Mouse (Mus musculus) lung, embryonic 16.5 days (tissue): ENCODE data around the gene Rhd. TPM values are rescaled to one million over a fixed set of nuclear protein-coding genes. Genes with fewer than 3 reads are reported as not detected.
A peak's percentile ranks its signal among the peaks of the same experiment; 100 is the strongest.

Experiments used
- ATAC-seq: fragments of 200-750 bp; cut with Nextera tagmentation; 2 replicates; pipeline ENCODE4 v1.8.0; 2017; ENCODE audit warnings: low read depth, mild to moderate bottlenecking, moderate library complexity
- H3K27ac ChIP-seq: fragments of 300-500 bp; sonication (generic); 2 replicates; pipeline ENCODE4 v1.5.1; 2014; ENCODE audit warnings: mild to moderate bottlenecking, control low read depth, low read length
- H3K27me3 ChIP-seq: fragments of 300-500 bp; sonication (generic); 2 replicates; pipeline ENCODE4 v1.6.1; 2014; ENCODE audit warnings: low read depth, low read length, mixed read lengths; ENCODE audit not compliant: control insufficient read depth, insufficient read depth
- H3K36me3 ChIP-seq: fragments of 300-500 bp; sonication (generic); 2 replicates; pipeline ENCODE4 v1.6.1; 2014; ENCODE audit warnings: low read length; ENCODE audit not compliant: control insufficient read depth, insufficient read depth
- H3K4me1 ChIP-seq: fragments of 300-500 bp; sonication (generic); replicated peaks from 2 replicates; pipeline ENCODE4 v1.6.1; 2014; ENCODE audit warnings: low read length, mixed read lengths; ENCODE audit not compliant: control insufficient read depth, insufficient read depth
- H3K4me2 ChIP-seq: fragments of 300-500 bp; sonication (generic); 2 replicates; pipeline ENCODE4 v1.6.1; 2014; ENCODE audit warnings: low read depth, low read length, control low read depth
- H3K4me3 ChIP-seq: fragments of 300-500 bp; sonication (generic); 2 replicates; pipeline ENCODE4 v1.5.1; 2014; ENCODE audit warnings: mild to moderate bottlenecking, low read length, control low read depth
- H3K9ac ChIP-seq: fragments of 300-500 bp; sonication (generic); 2 replicates; pipeline ENCODE4 v1.6.1; 2014; ENCODE audit warnings: low read length, control low read depth
- H3K9me3 ChIP-seq: fragments of 300-500 bp; sonication (generic); 2 replicates; pipeline ENCODE4 v1.6.1; 2016; ENCODE audit warnings: low read length; ENCODE audit not compliant: control insufficient read depth
- WGBS: fragments of 180-500 bp; shearing (Covaris S2); extraction: QIAGEN DNeasy Blood & Tissue Kit; methylation state at CpG from one replicate; pipeline ENCODE4 v1.1.7; 2014; 5-methylcytosine and 5-hydroxymethylcytosine counted together
- polyA plus RNA-seq: library from polyadenylated mRNA; unstranded; fragments of >200 nt; fragmentation: Nextera tagmentation; extraction: Ambion mirVana; gene quantifications from 2 replicates; pipeline ENCODE4 v1.2.1, GENCODE M21; 2015

The Rhd gene
- polyA plus RNA-seq, 1 experiment from 2014 or later = 2.0 TPM

DNA sequence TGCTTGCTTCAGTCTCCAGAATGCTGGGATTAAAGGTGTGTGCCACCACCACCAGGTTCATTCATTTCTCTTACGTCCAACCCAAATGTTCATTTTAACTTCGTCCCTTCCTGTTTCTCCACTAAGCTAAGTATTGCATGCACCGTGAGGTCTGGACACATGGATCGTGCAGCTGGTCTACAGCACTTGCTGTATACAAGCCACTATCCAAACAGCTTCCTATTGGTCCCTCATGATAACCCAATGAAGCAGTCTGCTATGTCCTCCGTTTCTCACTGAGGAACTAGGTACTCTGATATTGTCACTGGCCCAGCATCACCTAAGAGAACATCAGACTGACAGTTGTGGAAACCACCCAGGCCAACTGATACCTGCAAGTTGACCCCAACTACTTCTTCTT lies 1.5 kb downstream of the Rhd start:
- 83% methylated on average over 5 of the region's 5 CpGs for WGBS
- H3K4me1 ChIP-seq = 0 out of 2 replicates have a peak, but pooled peaks cover 6% of the 10 kb centered on the region
- H3K9me3 ChIP-seq = no peaks in the 10 kb centered on the region
- H3K36me3 ChIP-seq = no peaks in the 10 kb centered on the region
- no peak for ATAC-seq
- H3K9ac ChIP-seq = no peak overlapping the region
- no peak overlapping the region for H3K27ac ChIP-seq
- H3K4me3 ChIP-seq = no peak overlapping the region
- H3K27me3 ChIP-seq = peaks cover 5% of the 10 kb centered on the region; the same call in 1 of the 2 replicates
- H3K4me2 ChIP-seq = no peak overlapping the region

DNA sequence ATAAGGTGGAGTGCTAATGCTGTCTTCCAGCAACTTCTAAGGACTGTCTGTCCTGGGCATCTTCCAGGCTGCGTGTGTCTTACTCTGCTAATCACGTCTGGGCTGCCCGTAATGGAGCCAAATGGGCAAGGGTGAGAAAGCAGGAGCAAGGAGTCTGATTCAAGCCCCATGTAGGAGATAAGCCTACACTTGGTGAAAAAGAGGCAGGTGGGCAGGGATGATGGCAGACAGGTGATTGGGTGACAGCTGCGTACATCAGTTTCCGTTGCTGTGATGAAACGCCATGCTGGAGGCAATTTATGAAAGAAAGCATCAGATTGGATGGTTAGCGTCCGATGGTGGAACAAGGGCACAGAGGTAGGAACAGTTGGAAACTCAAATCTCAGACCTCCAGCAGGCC lies 2.9 kb downstream of the Rhd start:
- Histone ChIP-seq H3K4me2 (no peak overlapping the region), H3K9ac (no peak overlapping the region), H3K27ac (no peak overlapping the region), H3K36me3 (no peaks in the 10 kb centered on the region), H3K4me1 (0 out of 2 replicates have a peak, but pooled peaks cover 6% of the 10 kb centered on the region), H3K4me3 (no peak overlapping the region), H3K9me3 (no peaks in the 10 kb centered on the region), H3K27me3 (peaks cover 5% of the 10 kb centered on the region; the same call in 1 of the 2 replicates)
- 91% methylated on average over 8 of the region's 8 CpGs for WGBS
- no peak for ATAC-seq

DNA sequence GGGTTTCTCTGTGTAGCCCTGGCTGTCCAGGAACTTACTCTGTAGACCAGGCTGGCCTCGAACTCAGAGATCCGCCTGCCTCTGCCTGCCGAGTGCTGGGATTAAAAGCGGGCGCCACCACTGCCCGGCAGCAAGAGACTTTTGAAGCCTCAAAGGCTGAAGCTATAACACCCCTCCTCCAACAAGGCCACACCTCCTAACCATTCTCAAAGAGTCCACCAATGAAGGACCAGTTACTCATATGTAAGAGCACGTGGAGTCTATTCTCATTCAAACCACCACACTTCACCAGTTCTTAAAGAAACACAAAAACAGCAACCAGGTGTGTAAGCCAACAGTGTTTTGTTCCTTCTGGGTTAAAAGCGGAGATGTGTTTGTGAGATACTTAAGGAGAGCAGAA lies 3.3 kb downstream of the Rhd start:
- Histone ChIP-seq H3K9me3 (no peaks in the 10 kb centered on the region), H3K4me1 (0 out of 2 replicates have a peak, but pooled peaks cover 6% of the 10 kb centered on the region), H3K4me2 (no peak overlapping the region), H3K9ac (no peak overlapping the region), H3K4me3 (no peak overlapping the region), H3K27me3 (peaks cover 5% of the 10 kb centered on the region; the same call in 1 of the 2 replicates), H3K36me3 (no peaks in the 10 kb centered on the region), H3K27ac (no peak overlapping the region)
- WGBS = 81% methylated on average over 8 of the region's 8 CpGs
- no peak for ATAC-seq

DNA sequence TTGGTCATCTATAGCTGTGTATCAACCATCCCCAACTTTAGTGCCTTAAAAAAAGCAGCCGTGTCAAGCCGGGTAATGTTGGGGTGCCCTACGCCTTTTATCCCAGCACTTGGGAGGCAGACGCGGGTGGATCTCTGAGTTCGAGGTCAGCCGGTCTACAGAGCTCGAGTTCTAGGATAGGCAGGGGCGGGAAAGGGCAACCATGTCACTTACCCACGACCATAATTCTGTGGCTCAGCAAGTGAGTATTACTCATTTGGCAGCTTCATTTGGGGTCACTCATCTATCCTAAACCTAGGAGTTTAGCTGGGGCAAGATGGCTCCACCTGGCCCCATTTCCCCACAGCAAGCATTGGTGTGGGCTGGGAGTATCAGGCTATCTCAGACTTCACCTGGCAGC lies 3.7 kb downstream of the Rhd start:
- peaks cover 5% of the 10 kb centered on the region; the same call in 1 of the 2 replicates for H3K27me3 ChIP-seq
- ATAC-seq = no peak
- H3K4me1 ChIP-seq = 0 out of 2 replicates have a peak, but pooled peaks cover 6% of the 10 kb centered on the region
- no peak overlapping the region for H3K4me2 ChIP-seq
- no peak overlapping the region for H3K9ac ChIP-seq
- 84% methylated on average over 10 of the region's 10 CpGs for WGBS
- no peak overlapping the region for H3K4me3 ChIP-seq
- H3K27ac ChIP-seq = no peak overlapping the region
- no peaks in the 10 kb centered on the region for H3K36me3 ChIP-seq
- H3K9me3 ChIP-seq = no peaks in the 10 kb centered on the region

- Histone ChIP-seq H3K27ac (no peak overlapping the region), H3K36me3 (no peaks in the 10 kb centered on the region), H3K4me2 (no peak overlapping the region), H3K27me3 (peaks cover 5% of the 10 kb centered on the region; the same call in 1 of the 2 replicates), H3K4me3 (no peak overlapping the region), H3K9me3 (no peaks in the 10 kb centered on the region), H3K9ac (no peak overlapping the region), H3K4me1 (0 out of 2 replicates have a peak, but pooled peaks cover 6% of the 10 kb centered on the region)
- 29% methylated on average over 8 of the region's 9 CpGs for WGBS
- ATAC-seq = no peak
Measured at GRCm38 (mm10) chr4:134868490-134868889, 4.2 kb downstream of the Rhd start.

DNA sequence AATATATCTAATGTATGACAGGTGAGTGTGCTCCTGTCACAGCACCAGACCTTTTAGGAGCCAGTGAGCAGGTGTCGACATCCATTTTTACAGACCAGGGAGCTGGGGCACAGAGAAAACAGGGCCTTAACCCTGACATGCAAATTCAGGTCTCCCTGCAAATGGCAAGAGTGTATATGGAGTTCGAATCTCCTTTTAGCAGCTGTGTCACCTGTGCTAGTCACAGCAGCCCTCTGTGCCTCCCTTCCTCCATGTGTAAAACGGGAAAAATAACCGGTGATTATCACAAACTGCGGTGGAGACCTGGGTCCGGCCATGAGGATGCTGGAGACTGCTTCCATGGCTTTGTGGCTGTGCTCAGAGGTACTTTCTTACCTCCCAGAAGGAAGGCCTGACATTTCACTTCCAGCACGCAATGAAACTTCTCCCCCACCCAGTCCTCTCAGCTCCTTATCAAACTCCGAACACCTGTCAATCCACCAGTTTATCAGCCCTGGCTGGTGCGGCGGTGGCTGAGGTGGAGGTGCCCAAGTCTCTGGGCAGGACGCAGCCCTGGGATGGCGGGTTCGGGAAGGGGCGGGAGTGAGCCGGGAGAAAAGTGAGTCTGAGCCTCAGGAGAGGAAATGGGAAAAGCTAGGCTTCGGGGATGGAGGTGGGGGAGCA lies 4.9 kb downstream of the Rhd start:
- no peak overlapping the region for H3K27ac ChIP-seq
- H3K27me3 ChIP-seq = peaks cover 5% of the 10 kb centered on the region; the same call in 1 of the 2 replicates
- H3K4me2 ChIP-seq = 0 out of 2 replicates have a peak overlapping the region, but pooled peaks have one; percentile 22
- 9% methylated on average over 16 of the region's 16 CpGs for WGBS
- H3K9ac ChIP-seq = peak overlapping the region; percentile 30
- H3K4me3 ChIP-seq = no peak overlapping the region
- 0 out of 2 replicates have a peak, but pooled peaks cover 6% of the 10 kb centered on the region for H3K4me1 ChIP-seq
- no peaks in the 10 kb centered on the region for H3K9me3 ChIP-seq
- H3K36me3 ChIP-seq = no peaks in the 10 kb centered on the region
- ATAC-seq = peak; percentile 27; the same call in 1 of the 2 replicates

DNA sequence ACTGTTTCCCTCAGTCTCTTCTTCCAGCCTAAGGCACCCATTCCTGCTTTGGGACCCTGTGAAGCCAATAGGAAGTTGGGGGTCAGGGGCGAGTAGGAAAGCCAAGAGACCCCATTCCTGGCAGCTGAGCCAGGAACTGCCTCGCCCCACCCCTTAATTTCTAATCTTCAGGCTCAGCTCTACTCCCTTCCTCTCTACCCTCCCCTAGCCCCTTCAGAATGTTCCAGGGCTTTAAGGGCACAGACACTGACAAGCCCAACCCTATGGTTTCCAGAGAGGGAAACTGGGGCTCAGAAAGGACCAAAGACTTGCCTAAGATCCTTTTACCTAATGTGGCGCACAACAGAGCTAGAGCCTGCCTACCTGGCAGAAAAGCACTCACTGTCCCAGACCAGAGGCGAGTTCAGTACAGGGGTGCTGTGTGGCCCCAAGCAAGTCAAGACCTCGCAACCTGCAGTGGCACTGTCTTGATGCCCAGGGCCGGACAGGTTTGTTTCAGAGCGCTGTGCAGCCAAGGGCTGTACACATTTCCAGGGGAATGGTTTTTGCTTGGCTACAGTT lies 5.6 kb downstream of the Rhd start:
- H3K4me2 ChIP-seq = 0 out of 2 replicates have a peak overlapping the region, but pooled peaks have one; percentile 22
- H3K9me3 ChIP-seq = no peaks in the 10 kb centered on the region
- 0 out of 2 replicates have a peak, but pooled peaks cover 6% of the 10 kb centered on the region for H3K4me1 ChIP-seq
- 51% methylated on average over 7 of the region's 7 CpGs for WGBS
- 0 out of 2 replicates have a peak, but pooled peaks have one; percentile 32 for ATAC-seq
- H3K27ac ChIP-seq = no peak overlapping the region
- H3K9ac ChIP-seq = peak overlapping the region; percentile 30
- no peaks in the 10 kb centered on the region for H3K36me3 ChIP-seq
- H3K4me3 ChIP-seq = no peak overlapping the region
- peaks cover 5% of the 10 kb centered on the region; the same call in 1 of the 2 replicates for H3K27me3 ChIP-seq

DNA sequence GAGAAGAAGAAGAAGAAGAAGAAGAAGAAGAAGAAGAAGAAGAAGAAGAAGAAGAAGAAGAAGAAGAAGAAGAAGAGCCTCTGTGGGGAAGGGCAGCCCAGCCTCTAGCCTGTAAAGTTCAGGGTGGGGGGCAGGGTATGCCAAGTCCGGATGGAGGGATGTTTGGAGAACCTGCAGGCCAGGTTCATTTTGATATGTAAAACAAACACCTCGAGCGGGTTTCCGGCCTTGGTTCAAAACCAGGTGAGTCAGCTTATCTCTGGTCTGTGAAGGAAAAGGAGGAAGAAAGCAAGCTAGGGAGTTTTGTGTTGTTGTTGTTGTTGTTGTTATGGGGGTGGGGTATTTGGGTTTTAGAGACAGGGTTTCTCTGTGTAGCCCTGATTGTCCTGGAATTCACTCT lies 7.1 kb downstream of the Rhd start:
- WGBS = 14% methylated on average over 4 of the region's 4 CpGs

GRCm38 (mm10) chr4:134871950-134872349 lies 7.6 kb downstream of the Rhd start:
- Histone ChIP-seq H3K4me3 (no peak overlapping the region), H3K27me3 (peaks cover 5% of the 10 kb centered on the region; the same call in 1 of the 2 replicates), H3K9me3 (no peaks in the 10 kb centered on the region), H3K36me3 (no peaks in the 10 kb centered on the region), H3K27ac (no peak overlapping the region), H3K4me2 (no peak overlapping the region), H3K9ac (no peak overlapping the region), H3K4me1 (0 out of 2 replicates have a peak, but pooled peaks cover 6% of the 10 kb centered on the region)
- 36% methylated on average over 2 of the region's 2 CpGs for WGBS
- no peak for ATAC-seq

More for the DNA sequence above, 7.1 kb downstream of the Rhd start:
- no peak for ATAC-seq
- H3K4me2 ChIP-seq = no peak overlapping the region
- no peaks in the 10 kb centered on the region for H3K36me3 ChIP-seq
- peaks cover 5% of the 10 kb centered on the region; the same call in 1 of the 2 replicates for H3K27me3 ChIP-seq
- H3K27ac ChIP-seq = no peak overlapping the region
- H3K4me3 ChIP-seq = no peak overlapping the region
- 0 out of 2 replicates have a peak, but pooled peaks cover 6% of the 10 kb centered on the region for H3K4me1 ChIP-seq
- H3K9me3 ChIP-seq = no peaks in the 10 kb centered on the region
- no peak overlapping the region for H3K9ac ChIP-seq
